Mouse (Mus musculus): ENCODE data around the gene Gm35549. TPM values are rescaled to one million over a fixed set of nuclear protein-coding genes. Genes with fewer than 3 reads are reported as not detected.

Gene Gm35549
- polyA plus RNA-seq (2016; fragmentation: Nextera tagmentation; extraction: Ambion mirVana) = 1.1 TPM in 2 replicates

DNA sequence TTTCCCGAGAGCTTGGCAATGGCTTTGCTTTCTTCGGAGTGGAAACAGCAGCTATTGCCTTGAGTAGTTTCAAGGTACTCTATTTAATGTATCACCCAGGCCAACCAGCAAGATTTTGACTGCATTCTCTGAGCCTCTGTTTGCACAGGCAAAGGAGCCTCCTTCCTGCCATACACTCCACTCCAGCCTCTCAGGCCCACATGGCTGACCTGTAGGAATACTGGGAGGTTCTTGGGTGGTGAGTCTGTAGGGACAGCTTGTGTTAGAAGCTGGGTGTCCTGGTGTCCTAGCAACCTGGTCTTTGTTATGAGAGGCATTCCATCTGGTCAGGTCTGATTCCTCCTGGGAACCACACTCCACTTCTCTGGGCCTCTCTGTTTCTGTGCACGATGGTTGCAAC is at the start of gene Gm35549:
Gene Gm35549, minus strand, starts transcription at position 276 of the 400 bp plus-strand sequence.
- H3K4me3 ChIP-seq = no peak within 1 kb of the TSS
- 86% methylated on average over 3 of the region's 3 CpGs for WGBS
- H3K27ac ChIP-seq = no peak within 1 kb of the TSS
- H3K27me3 ChIP-seq = no peaks in the 10 kb centered on the region
- no peaks in the 10 kb centered on the region for H3K4me1 ChIP-seq
- H3K9ac ChIP-seq = no peak within 1 kb of the TSS
- H3K9me3 ChIP-seq (replicated peaks) = no peaks in the 10 kb centered on the region
- ATAC-seq (ENCODE audit: low FRiP score) = no peak
- no peak within 1 kb of the TSS for H3K4me2 ChIP-seq (replicated peaks)
- H3K36me3 ChIP-seq = peaks cover 9% of the 10 kb centered on the region; the same call in 1 of the 2 replicates

DNA sequence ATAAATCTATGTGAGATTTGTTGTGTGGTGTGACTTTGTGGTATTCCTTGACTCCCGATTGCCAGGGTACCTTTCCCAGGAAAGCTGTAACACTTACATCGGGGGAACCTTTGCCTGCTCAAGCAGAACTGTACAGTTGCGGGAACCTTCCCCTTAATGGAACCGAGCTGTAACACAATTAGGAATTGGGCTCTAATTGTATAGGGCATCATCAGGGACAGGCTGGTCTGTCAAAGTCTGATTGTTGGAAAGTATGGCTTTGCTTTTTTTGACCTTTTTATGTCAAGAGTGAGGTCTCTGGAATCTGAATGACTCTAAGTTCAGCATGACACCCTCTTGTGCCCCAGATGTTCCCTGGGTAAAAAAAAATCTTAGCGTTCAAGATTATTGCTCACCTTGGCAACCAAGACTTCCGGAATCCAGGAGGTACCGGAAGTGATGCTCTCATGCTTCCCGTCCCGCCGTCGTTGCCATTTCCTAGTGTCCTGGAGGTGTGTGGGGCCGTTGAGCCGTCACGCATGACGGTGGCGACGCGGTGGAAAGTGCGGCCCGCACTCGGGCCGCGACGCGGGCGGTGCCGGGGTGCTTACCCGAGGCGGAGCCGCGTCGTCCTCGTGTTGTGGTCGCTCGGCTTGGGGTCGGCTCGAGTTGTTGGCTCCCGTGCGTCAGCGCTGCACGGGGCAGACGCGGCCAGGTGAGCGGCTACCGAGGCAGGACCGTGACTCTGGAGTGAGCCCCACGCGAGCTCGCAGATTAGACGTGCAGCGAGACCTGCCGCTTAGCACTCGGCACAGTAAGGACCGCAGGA is 42.7 kb upstream of the Gm35549 start:
- 8% methylated on average over 54 of the region's 54 CpGs for WGBS
- Histone ChIP-seq H3K36me3 (peaks cover 6% of the 10 kb centered on the region; the same call in 1 of the 2 replicates), H3K9me3 (replicated peaks) (no peaks in the 10 kb centered on the region), H3K4me1 (peaks cover 5% of the 10 kb centered on the region; the same call in 1 of the 2 replicates), H3K27ac (no peak overlapping the region), H3K4me3 (peak overlapping the region; percentile 75), H3K9ac (peak overlapping the region; percentile 84), H3K4me2 (replicated peaks) (peak overlapping the region; percentile 63), H3K27me3 (peaks cover 4% of the 10 kb centered on the region; the same call in 1 of the 2 replicates)
- peak; percentile 93 for ATAC-seq (ENCODE audit: low FRiP score)

- Histone ChIP-seq H3K4me1 (peaks cover 5% of the 10 kb centered on the region; the same call in 1 of the 2 replicates), H3K4me3 (peak within 1 kb of the TSS; percentile 75), H3K27ac (no peak within 1 kb of the TSS), H3K4me2 (replicated peaks) (peak within 1 kb of the TSS; percentile 63), H3K9me3 (replicated peaks) (no peaks in the 10 kb centered on the region), H3K36me3 (0 out of 2 replicates have a peak, but pooled peaks cover 4% of the 10 kb centered on the region), H3K27me3 (peaks cover 6% of the 10 kb centered on the region; the same call in 1 of the 2 replicates), H3K9ac (no peak within 1 kb of the TSS)
- ATAC-seq (ENCODE audit: low FRiP score) = no peak
- WGBS = 84% methylated on average over 3 of the region's 3 CpGs
Measured at GRCm38 (mm10) chr9:122885385-122885784, 41.5 kb upstream of the Gm35549 start, which contains the start of gene Zkscan7. TSS of gene Zkscan7 (plus strand) at chr9:122885685.

DNA sequence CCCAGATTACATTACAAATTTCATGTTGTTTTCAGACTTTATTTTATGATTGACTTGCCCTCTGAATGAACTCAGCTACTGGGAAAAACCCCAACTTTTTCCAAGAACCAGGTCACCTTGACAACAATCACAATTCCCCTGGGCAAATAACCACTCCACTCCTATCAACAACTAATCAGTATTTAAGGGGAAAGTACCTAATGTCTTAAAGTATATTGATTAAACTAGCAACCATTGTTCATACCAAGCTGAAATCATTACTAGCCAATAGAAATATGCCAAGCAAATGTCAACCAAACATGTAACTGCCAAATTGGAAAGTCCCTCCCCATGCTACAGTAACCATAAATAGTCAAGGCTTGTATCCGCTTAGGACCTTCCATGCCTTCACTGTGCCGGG is 31.3 kb upstream of the Gm35549 start:
- no peak overlapping the region for H3K9ac ChIP-seq

GRCm38 (mm10) chr9:122874653-122875052 is 30.8 kb upstream of the Gm35549 start:
- no peak for ATAC-seq (ENCODE audit: low FRiP score)
- no peaks in the 10 kb centered on the region for H3K4me1 ChIP-seq
- 56% methylated on average over 1 of the region's 1 CpGs for whole genome bisulfite sequencing
- H3K4me2 ChIP-seq (replicated peaks) = no peak overlapping the region
- no peaks in the 10 kb centered on the region for H3K36me3 ChIP-seq
- no peak overlapping the region for H3K27ac ChIP-seq
- H3K9ac ChIP-seq = no peak overlapping the region
- H3K9me3 ChIP-seq (replicated peaks) = no peaks in the 10 kb centered on the region
- no peaks in the 10 kb centered on the region for H3K27me3 ChIP-seq
- no peak overlapping the region for H3K4me3 ChIP-seq

More for the DNA sequence above, 31.3 kb upstream of the Gm35549 start:
- no peak for ATAC-seq (ENCODE audit: low FRiP score)
- no peaks in the 10 kb centered on the region for H3K9me3 ChIP-seq (replicated peaks)
- no peaks in the 10 kb centered on the region for H3K36me3 ChIP-seq
- H3K27ac ChIP-seq = no peak overlapping the region
- H3K4me1 ChIP-seq = no peaks in the 10 kb centered on the region
- H3K27me3 ChIP-seq = no peaks in the 10 kb centered on the region
- no peak overlapping the region for H3K4me2 ChIP-seq (replicated peaks)
- H3K4me3 ChIP-seq = no peak overlapping the region
- 97% methylated on average over 2 of the region's 2 CpGs for WGBS

DNA sequence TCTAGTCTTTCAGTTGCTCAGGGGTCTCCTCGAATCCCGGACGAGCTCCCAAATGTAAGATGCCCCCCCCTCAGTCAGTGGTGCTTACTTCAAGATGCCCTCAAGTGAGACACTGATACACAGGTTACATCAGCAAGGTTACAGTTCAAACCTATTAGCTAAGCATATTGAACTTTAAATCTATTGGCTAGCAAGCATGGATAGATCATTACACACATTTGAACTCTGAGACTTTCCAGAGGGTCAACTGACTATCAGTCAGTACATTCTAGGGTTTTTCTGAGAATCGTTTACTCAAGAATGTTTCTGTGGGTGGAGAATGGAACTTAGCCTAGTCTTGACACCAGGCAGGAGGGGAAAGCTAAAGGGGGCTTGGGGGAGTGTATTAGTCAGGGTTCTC is 28.8 kb upstream of the Gm35549 start:
- WGBS = 85% methylated on average over 4 of the region's 4 CpGs
- H3K4me1 ChIP-seq = no peaks in the 10 kb centered on the region
- H3K4me3 ChIP-seq = no peak overlapping the region
- no peak overlapping the region for H3K27ac ChIP-seq
- ATAC-seq (ENCODE audit: low FRiP score) = no peak
- no peak overlapping the region for H3K9ac ChIP-seq
- H3K4me2 ChIP-seq (replicated peaks) = no peak overlapping the region
- no peaks in the 10 kb centered on the region for H3K36me3 ChIP-seq
- no peaks in the 10 kb centered on the region for H3K27me3 ChIP-seq
- no peaks in the 10 kb centered on the region for H3K9me3 ChIP-seq (replicated peaks)

DNA sequence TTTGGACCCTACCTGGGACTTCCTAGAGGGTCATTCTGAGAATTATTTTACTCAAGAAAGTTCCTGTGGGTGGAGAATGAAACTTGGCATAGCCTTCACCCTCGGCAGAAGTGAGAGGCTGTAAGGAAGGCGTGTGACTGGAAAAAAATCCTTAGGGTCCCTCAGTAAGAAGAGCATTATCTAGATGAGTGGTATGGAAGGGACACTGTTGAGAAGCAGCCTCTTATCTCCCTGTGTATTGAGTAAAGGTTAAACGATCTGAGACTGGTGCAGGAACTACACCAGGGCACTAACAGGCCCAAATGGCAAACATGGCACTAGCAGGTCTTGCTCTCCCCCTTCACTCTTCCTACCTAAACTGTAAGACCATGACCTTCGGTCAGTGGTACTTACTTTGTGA is 22.4 kb upstream of the Gm35549 start:
- peak overlapping the region; percentile 40 for H3K4me2 ChIP-seq (replicated peaks)
- ATAC-seq (ENCODE audit: low FRiP score) = peak; percentile 44; the same call in 1 of the 2 replicates
- peaks cover 16% of the 10 kb centered on the region for H3K36me3 ChIP-seq
- peaks cover 13% of the 10 kb centered on the region for H3K4me1 ChIP-seq
- H3K27me3 ChIP-seq = no peaks in the 10 kb centered on the region
- H3K9ac ChIP-seq = no peak overlapping the region
- no peak overlapping the region for H3K27ac ChIP-seq
- 0 out of 2 replicates have a peak, but pooled peaks cover 6% of the 10 kb centered on the region for H3K9me3 ChIP-seq (replicated peaks)
- H3K4me3 ChIP-seq = peak overlapping the region; percentile 85
- WGBS = 91% methylated on average over 4 of the region's 4 CpGs

GRCm38 (mm10) chr9:122865697-122866166 is 21.9 kb upstream of the Gm35549 start, which contains the start of gene Zfp445:
TSS of gene Zfp445 (minus strand) at chr9:122866006.
- WGBS = 2% methylated on average over 34 of the region's 34 CpGs
- ATAC-seq (ENCODE audit: low FRiP score) = peak; percentile 92
- Histone ChIP-seq H3K36me3 (peaks cover 20% of the 10 kb centered on the region), H3K4me1 (peaks cover 13% of the 10 kb centered on the region), H3K9me3 (replicated peaks) (0 out of 2 replicates have a peak, but pooled peaks cover 8% of the 10 kb centered on the region), H3K4me3 (peak within 1 kb of the TSS; percentile 85), H3K27me3 (no peaks in the 10 kb centered on the region), H3K9ac (peak within 1 kb of the TSS; percentile 86), H3K27ac (peak within 1 kb of the TSS; percentile 81), H3K4me2 (replicated peaks) (peak within 1 kb of the TSS; percentile 67)

DNA sequence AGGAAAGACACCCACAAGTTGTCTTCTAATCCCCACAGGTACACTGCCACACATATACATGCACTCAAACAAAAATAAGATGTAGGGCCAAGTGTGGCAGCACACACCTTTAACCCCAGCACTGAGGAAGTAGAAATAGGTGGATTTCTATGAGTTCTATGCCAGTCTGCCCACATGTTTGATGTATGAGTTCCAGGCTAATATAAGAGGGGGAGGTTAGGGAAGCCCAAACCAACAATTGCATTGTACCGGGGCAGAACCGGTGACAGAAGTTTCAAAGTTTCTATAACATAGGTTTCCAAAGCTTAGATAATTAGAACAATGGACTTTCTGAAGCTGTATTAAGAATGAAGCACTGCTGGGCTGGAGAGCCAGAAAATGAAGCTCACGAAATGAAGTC is 21.0 kb upstream of the Gm35549 start:
- H3K27ac ChIP-seq = no peak overlapping the region
- 65% methylated on average over 3 of the region's 3 CpGs for WGBS
- ATAC-seq (ENCODE audit: low FRiP score) = no peak

DNA sequence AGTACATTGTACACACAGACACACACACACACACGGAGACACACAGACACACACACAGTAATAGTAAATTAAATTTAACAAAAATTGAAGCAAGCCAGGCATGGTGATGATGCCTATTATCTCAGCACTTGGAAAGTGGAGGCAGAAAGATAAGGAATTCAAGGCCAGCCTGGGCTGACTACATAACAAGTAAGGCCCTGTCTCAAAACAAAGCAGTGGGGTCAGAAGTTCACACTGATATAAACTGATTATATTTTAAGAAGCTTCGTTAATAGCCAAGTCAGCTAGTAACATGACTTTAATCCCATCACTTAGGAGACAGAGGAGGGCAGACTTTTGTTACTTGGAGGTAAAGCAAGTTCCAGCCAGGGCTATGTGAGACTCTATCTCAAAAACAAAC is 19.9 kb upstream of the Gm35549 start:
- 92% methylated on average over 2 of the region's 2 CpGs for WGBS
- Histone ChIP-seq H3K27me3 (no peaks in the 10 kb centered on the region), H3K4me2 (replicated peaks) (no peak overlapping the region), H3K4me1 (peaks cover 13% of the 10 kb centered on the region), H3K36me3 (peaks cover 40% of the 10 kb centered on the region), H3K9ac (no peak overlapping the region), H3K4me3 (no peak overlapping the region), H3K9me3 (replicated peaks) (0 out of 2 replicates have a peak, but pooled peaks cover 20% of the 10 kb centered on the region), H3K27ac (no peak overlapping the region)
- ATAC-seq (ENCODE audit: low FRiP score) = no peak

More for the DNA sequence above, 21.0 kb upstream of the Gm35549 start:
- Histone ChIP-seq H3K9me3 (replicated peaks) (0 out of 2 replicates have a peak, but pooled peaks cover 14% of the 10 kb centered on the region), H3K36me3 (peaks cover 29% of the 10 kb centered on the region), H3K9ac (peak overlapping the region; percentile 86), H3K27me3 (no peaks in the 10 kb centered on the region), H3K4me2 (replicated peaks) (peak overlapping the region; percentile 67), H3K4me1 (peaks cover 13% of the 10 kb centered on the region), H3K4me3 (peak overlapping the region; percentile 85)

DNA sequence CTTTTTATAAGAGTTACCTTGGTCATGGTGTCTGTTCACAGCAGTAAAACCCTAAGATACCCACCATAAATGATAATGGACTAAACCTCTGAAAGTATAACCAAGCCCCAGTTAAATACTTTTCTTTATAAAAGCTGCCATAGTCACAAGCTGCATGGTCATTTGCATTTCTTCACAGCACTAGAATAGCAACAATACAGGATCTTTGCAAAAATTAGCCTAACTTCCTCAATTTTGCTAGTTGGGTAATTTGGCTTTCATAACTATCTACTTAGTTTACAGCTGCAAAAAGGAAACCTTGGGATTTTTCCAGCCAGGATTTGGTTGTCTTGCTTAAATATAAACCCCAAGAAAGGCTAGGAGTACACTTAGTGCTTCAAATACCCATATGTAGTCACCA is 16.9 kb upstream of the Gm35549 start:
- Histone ChIP-seq H3K4me2 (replicated peaks) (no peak overlapping the region), H3K36me3 (peaks cover 66% of the 10 kb centered on the region), H3K4me3 (no peak overlapping the region), H3K9me3 (replicated peaks) (0 out of 2 replicates have a peak, but pooled peaks cover 20% of the 10 kb centered on the region), H3K4me1 (peaks cover 13% of the 10 kb centered on the region), H3K9ac (no peak overlapping the region), H3K27me3 (no peaks in the 10 kb centered on the region), H3K27ac (no peak overlapping the region)
- ATAC-seq (ENCODE audit: low FRiP score) = no peak

DNA sequence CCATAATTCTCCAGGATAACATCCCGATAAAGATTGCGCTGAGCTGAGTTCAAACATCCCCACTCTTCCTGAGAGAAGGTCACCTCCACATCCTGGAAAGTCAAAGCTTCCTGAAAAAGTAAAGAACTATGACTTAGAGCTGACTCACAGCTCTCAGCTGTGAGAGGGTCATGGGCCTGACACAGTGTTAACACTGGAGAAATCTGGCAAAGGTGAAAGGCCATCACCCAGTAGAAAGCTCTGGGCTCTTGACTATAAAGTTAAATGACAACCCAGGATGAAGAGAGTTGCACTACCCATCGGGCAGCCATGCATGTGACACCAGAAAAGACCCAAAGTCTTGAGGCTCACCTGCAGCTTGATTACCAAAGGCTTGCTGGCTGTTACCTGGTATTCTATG is 12.9 kb upstream of the Gm35549 start:
- H3K4me1 ChIP-seq = no peaks in the 10 kb centered on the region
- H3K27ac ChIP-seq = no peak overlapping the region
- 99% methylated on average over 3 of the region's 3 CpGs for WGBS
- no peak overlapping the region for H3K9ac ChIP-seq
- no peaks in the 10 kb centered on the region for H3K27me3 ChIP-seq
- peaks cover 93% of the 10 kb centered on the region for H3K36me3 ChIP-seq
- ATAC-seq (ENCODE audit: low FRiP score) = no peak
- H3K4me3 ChIP-seq = no peak overlapping the region
- H3K4me2 ChIP-seq (replicated peaks) = no peak overlapping the region
- H3K9me3 ChIP-seq (replicated peaks) = 0 out of 2 replicates have a peak, but pooled peaks cover 18% of the 10 kb centered on the region
